Mouse (Mus musculus) frontal cortex, postnatal 25 days (tissue): ENCODE measurements around the gene Tbc1d1.

Experiments
- DNase-seq, 2 experiments: peaks; one replicate each; pipeline ENCODE4 v3.0.0; 2022; ENCODE audit warnings: low spot score in 2 of 2

The Tbc1d1 gene

DNA sequence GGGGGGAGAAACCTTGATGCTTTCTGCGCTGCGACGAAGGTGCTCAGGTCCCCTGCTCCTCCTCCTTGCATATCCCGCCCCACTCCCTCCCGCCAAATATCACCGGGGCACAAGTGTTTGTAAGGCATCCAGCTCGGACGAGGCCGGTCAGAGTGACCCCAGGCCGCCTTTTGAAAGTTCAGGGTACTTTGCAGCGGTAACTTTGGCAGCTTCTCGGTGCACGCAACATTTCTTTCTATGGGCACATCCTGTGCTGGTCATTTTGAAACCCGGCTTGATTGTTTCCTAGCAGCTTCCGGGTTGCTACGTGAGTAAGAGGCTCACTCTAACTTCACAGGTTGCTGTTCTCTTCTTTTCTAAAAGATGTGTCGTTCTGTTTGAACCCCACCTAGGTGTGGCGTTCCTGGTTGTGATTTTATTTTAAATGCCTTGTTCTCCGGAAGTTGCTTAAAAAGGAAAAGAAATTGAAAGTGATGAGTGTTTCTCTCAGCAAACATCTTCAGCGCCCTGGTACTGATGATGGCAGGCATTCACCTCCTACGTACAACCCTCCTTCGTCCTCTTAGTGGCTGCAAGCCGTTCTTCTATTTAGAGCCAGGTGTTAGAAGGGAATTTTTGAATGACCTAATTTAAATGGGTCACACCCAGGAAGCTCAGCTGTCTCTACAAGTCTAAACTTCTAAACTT is 4.7 kb downstream of the Tbc1d1 start:
- DNase-seq, result no peak

DNA sequence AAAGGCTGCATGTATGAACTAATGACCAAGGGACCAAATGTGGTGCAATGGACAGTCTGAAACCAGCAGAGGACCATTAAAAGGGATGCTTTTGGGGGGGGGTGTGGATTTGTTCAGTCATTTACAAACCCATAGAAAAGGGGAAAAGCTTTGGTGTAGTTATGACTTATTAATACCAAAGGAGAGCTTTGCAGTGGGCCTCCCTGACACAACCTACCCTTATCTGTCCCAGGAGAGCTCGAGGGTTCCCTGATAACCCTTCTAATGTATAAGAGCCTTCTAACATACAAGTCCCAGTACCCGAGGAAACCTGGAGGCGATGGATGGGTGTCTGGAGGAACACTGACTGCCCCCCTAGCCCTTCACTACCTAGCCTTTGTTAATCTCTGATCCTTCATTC is 5.8 kb downstream of the Tbc1d1 start:
- DNase-seq, result no peak

DNA sequence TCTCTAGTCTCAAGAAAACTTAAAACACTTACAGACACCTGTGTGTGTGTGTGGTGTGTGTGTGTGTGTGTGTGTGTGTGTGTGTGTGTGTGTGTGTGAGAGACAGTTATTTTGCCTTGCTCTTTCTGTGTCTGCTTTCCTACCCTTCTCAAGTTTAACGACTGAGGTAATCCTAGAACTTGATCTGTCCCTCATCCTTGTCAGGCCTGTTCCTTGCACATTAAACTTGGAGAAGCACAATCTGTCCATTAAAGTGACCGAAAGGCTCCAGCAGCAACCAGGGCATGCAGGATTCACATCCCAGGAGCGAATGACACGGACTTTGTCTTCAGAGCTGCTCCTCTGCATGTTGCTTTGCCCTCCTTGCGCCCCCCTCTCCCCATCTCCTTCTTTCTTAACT is 6.5 kb downstream of the Tbc1d1 start:
- no peak for DNase-seq

DNA sequence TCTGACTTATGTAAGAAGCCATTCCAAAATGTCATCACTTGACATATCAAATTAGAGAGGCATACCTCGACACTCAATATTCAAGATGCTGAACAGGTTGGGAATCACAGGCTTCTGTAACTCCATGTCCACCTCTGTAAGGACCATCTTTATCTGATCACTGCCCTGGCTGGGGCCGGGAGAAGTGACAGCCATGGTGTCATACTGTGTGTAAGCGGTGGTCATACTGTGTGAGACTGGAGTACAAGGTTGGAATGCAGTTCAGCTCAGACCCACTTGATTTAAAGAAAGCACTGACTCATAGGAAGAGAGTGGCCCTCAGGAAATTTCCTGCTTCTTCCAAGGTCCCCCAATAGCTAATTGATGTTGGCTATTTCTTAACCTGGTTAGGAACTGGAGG is 8.3 kb downstream of the Tbc1d1 start:
- DNase-seq, result no peak

DNA sequence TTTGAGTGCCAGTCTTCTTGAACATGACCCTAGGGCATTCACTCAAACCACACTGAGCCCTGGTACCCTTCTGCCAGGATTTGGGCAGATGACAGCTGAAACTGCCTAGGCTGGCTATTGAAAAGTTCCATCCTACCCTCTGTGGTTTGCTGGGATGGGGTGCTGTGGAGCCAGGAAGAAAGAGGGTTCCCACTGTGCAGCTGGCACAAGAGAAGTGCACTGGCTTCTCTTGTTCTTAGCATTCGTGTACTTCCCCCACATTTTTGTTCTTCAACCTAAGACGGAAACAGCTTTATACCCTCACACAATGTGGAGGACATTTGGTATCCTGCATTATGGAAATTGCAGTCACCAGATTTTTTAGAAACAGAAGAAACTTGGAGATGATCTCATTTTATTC is 9.7 kb downstream of the Tbc1d1 start:
- DNase-seq, result no peak

DNA sequence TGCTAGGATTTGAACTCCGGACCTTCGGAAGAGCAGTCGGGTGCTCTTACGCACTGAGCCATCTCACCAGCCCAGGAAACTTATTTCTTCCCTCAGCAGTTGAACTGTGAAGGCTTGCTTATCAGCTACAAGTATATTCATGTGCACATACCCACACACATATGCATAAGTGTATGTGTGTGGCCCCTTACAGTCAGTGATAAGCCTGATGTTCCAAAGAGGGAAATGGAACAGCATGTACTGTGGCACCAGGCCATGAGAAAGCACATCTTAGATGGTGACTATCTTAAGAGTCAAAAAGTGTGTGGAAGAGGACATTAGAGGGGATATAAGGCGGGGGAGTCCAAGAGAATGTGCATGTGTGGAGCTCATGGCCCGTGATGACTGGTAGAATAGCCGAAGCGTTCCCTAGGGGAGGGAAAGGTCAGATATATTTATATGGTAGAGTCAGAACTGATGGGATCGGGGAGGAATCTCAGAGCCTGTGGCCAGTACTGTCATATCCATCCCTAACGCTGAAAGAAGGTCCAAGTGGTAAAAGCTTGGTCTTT is 13.0 kb downstream of the Tbc1d1 start:
- DNase-seq, result no peak

DNA sequence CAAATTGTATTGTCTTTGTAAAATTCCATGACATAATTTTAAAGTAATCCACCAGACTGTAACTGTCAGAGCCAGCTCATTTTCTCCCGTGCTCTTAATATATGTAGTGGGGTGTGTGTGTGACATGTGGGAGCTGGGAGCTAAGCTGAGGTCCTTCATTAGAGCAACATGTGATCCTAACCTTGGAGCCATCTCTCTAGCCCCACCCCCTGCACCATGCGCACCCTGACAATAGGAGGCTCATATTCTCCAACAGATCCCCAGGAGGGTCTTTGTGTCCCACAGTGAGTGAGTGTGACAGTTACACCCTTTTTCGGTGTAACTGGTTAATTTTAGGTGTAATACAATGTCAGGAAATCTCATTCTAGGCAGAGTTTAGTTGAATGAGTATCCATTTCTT is 16.8 kb downstream of the Tbc1d1 start:
- DNase-seq, result no peak

DNA sequence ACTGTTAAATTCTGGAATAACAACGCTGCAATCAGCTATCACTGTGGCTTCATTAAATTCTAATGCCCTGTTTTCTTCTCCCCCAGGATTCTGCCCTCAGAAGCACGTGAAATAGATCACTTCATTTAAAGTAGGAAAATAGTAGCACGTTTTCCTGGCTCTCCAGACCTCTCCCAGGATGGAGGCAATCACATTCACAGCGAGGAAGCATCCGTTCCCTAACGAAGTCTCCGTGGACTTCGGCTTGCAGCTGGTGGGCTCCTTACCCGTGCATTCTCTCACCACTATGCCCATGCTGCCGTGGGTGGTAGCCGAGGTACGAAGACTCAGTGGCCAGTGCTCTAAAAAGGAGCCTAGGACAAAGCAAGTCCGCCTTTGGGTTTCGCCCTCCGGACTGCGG is 17.2 kb downstream of the Tbc1d1 start:
- no peak for DNase-seq

DNA sequence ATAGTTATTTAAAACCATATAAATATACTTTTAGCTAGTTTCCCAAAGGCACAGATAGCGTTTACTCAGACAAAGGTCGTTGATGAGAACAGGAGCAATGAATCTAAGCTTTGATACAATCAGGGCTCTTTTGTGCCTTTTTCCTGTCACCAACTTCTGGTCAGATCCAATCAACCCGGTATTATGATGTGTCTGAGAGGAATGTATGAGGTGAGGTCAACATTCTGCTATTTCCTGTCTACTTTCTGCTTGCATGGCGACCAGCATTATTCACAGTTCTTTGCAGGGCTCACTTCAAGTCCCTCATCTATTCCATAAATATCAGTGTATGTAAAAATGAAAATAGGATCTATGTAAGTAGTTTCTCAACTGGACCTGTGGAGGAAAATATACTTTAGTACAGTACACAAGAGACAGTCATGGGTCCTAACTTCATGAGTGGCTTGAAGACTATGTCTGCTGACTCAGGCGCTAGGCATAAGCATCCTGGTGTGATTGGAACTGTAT is 18.4 kb downstream of the Tbc1d1 start:
- DNase-seq, result no peak

DNA sequence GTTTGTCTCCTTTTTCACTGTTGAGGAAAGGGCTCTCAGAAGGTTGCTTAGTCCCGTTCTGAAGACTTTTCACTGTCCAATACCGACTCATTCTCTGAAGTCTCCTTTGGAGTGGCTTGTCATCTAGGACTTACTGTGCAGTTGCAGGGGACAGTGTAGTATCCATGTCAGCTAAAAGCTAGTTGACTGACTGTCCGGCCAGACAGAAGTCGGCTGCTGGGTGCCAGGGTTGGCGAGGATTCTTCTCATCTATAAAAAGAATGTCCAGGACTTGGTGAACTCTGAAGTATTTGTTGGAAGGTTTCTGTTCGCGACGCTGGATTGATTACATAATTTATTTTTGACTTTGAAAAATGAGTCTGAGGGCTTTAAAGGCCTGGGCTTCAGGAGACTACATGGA is 24.4 kb downstream of the Tbc1d1 start:
- no peak for DNase-seq

DNA sequence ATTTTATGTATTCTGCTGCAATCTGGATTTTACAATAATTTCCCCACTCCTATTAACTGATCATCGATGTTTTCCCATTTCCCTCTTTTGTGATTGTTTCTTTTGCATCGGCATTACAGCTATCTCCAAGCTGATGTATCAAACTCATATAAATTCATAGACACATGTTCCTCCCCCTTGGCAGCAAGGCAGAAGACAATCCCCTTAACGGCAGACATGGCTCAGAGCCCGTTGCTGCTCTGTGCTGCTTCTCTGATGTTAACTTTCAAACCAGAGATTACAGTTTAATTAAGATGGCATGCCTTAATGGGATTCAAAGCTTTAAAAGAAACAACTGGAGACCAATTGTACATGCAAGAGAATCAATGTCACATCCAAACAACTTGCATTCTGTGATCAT is 27.6 kb downstream of the Tbc1d1 start:
- no peak for DNase-seq

DNA sequence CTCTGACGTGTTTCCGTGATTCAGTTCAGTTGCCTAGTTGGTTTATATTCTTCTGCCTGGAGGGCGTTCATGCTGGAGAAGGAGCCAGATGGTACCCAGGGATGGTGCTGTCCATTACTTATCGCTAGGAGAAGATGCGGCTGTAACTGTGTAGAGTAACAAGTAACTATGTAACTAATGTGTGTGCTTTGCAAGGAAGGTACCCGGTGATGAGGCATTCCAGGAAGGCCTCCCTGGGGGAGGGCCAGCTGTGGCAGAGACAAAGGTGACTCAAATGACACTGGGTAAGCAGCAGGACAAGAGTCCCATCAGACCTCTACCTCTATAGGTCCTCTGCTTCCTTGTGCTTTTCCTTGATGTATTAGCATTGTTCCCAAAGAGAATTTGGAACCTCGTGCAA is 29.2 kb downstream of the Tbc1d1 start:
- DNase-seq, result no peak

DNA sequence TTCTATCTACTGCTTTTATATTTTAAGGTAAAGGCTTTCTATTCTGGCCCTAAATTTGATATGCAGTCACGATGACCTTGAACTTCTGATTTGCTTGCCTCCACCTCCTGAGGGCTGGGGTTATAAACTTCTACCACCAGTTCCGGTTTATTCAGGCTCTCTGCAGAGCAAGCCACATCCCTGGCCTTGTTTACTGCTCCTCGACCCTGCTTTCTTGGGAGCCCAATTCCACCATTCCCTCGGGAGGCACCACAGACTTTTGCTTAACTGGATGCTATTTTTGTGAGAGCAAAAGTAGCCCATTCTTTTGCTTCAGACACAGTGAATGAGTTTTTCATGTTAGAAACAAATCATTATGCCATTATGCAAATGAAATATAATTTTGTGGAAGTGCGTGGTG is 30.5 kb downstream of the Tbc1d1 start:
- DNase-seq, result no peak

DNA sequence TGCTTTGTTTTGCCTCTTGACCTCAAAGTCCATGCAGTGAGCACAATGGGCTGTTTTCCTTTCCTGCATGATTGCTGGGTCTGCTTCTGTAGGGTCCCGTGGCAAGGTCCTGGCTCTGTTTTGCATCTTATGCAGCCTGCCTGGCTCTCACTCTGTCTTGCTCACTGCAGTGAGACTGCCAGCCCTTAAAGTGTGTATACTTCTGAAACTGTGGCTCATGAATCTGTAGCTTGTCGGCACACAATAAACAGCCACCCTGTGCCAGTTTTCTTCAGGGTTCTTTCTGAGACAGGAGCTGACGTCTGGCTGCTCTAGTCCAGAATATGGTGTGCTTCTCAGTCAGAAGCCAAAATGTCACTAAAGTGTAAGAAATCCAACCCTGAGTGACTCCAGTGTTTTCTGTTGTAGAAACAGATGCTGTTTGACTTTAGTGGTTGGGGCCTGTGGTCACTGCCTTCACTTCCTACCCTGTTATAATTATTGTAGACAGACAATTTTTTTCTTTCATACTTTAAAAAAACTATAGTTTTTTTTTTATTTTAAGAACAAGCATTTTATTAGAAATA is 32.1 kb downstream of the Tbc1d1 start:
- DNase-seq, result no peak

DNA sequence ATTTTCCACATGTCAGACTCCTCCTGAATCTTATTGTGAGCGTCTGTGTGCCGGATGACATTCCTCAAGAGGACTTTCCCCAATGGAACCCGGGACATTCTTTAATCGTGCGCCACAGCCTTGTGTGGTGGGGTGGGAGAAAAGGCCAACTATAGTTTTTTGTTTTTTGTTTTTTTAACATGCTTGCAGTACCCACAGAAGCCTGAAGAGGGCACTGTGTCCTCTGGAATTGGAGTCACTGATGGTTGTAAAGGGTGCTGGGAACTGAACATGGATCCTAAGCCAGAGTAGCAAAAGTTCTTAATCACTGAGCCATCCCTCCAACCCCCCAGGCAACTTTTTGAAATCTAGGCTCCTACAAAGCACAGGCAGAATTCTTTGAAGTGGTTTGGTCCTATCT is 34.8 kb downstream of the Tbc1d1 start:
- no peak for DNase-seq

DNA sequence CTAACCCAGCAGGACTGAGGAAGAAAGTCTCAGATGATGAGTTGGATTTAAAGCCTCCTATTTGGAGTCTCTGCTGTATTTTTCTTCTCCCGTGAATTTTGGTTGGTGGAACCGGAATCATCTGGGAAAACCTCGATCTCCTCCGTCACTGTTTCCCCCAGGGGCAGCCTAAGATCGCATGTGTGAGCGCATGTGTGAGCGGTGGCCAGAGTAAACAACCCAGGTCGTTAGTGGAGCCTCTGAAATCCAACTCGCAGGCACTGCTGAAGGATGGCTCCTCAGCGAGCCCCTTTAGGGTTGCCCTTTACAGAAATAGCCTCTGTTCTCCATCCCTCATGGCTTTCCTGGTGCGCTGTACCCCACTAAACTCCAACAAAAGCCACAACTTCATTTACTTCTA is 37.2 kb downstream of the Tbc1d1 start:
- DNase-seq, result no peak

DNA sequence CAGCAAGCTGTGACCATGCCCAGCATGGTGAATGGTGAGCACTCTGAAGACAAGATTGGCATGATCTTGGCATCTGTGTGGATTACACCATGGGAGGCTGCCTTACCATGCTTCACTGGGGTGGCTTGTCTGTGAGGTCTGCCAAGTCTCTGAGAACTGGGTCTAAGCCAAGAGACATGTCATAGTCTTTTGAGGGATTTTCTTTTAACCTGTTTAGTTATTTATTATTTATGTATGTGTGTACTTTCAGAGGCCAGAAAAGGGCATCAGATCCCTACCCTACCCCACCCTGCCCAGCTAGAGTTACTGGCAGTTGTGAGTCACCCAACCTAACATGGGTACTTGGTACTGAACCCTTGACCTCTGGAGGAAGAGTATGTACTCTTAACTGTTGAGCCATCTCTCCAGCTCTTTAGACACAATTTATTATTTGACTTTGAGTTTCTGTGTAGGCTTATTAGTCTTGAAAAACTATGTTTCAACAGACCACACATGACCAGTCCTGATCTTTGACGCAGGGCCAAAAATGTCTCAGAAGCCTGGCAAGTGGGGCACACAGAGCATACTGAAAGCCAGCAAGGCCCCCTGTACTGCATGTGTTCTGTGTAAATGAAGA is 40.3 kb downstream of the Tbc1d1 start:
- DNase-seq, result no peak

DNA sequence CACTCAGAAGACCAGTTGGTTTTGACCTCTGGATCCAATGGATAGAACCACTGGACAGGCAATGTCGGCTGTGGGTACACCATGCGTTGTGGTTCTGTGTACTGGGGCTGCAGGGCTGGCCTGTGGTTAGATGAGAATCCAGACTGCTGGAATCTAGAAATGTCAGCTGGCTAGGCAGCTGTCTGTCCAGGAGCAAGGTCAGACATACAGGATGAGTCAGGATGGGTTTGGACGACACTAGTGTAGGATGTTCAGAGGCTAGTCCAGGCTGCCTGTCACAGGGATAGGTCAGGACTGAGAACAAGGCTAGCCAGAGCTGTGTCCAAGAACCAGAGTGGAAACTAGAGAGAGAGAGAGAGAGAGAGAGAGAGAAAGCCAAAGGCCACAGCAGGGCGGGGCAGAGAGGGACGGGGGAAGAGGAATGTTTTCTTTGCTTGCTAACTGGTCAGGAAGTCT is 40.8 kb downstream of the Tbc1d1 start:
- DNase-seq, result no peak

DNA sequence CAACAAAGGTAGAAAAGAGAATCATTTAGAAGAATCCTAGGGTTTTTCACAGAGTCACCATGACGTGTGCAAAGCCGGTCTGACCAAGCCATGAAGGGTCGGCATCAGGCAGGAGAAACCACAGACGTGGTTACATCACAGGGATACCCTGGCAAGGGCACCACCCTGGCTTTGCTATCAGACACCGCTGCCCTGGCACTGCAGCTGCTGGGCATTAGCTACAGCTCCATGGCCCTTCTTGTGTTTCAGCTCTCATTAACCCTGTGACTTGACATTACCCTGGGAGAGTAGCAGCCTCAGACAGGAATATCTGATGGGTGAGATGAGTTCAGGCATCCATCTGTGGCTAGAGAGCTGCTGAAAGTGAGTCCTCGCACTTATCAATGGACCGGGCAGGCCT is 42.5 kb downstream of the Tbc1d1 start:
- DNase-seq, result no peak

DNA sequence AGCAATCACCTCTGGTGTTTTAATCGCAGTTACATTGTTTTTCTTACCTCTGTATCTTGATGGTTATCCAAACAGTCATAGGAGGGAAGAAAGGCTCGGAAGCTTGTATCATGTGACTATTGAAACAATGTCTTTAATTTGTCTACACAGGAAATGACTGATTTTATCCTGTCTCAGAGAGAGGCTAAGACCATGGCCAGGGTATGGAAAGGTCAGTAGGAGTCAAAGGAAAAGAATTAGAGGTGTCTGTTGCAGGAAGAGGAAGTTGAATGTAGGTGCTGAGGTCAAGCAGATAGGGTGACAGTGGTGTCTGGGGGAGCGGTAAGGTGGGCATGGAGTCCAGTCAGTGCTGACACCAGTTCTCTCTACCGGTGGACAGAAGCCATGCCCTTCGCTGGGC is 45.0 kb downstream of the Tbc1d1 start:
- no peak for DNase-seq

DNA sequence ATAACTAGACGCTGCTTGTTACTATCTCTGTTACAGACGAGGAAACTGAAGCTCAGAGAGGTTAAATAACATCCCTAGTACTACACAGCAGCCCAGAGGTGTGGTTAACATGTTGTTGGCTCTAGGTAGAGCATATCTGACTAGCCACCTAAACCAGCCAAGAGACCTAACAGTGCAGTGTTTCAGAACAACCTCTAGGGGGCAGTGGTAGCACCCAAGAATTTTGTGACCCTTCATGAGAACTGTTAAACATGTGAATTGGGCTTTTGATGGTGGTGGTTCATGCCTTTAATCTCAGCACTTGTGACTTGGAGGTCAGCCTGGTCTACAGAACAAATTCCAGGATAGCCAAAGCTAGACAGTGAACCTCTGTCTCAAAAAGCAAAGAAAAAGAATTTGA is 46.2 kb downstream of the Tbc1d1 start:
- no peak for DNase-seq

DNA sequence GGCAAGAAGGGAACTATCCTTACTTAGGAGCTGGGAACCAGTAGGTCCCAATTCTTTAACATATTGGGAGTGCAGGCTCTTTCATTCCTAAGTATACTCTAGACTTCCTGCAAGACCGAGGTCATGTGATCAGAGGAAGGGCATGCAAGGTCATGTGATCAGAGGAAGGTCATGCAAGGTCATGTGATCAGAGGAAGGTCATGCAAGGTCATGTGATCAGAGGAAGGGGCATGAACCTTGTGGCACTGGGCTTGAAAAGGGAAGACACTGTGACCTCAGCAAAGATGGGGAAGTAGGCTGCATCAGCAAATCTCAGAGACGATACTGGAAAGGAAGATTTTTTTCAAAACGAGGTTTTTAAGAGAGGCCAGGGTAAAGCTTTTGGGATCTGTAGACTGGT is 49.5 kb downstream of the Tbc1d1 start:
- DNase-seq, result no peak

DNA sequence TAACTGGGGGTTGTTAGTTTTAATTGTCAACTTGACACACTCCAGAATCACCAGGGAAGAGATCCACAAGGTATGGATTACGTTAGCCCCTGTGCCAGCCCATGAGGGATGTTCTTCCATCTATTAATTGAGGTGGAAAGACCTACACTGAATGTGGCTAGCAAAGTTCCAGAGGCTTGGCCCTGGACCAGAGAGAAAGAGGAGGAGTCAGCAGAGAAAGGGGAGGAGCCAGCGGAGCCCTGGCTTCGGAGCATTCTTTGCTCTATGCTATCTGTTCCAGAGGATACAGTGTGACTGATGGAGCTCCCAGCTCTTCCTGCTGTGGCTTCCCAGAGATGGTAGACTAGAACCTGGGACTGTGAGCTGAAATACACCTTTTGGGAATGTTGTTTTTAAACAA is 50.3 kb downstream of the Tbc1d1 start:
- no peak for DNase-seq
